Comparison of ENCODE assay signal across 14 mouse cellular contexts in genomic region chr2:101752402-101752801, GRCm38 (mm10).
A peak's percentile ranks its signal among the peaks of the same experiment; 100 is the strongest.
DNase-seq lines count a peak whose midpoint lies in the region; ATAC-seq lines count a peak whose summit lies in the region.
"Had no signal": no experiment of that assay in that cellular context is flagged by ENCODE, and none has a peak within 500 bp of the region (broad histone marks: within the 10 kb centered on the region; RNA-seq: fewer than 3 reads in every experiment).

No protein-coding gene starts in this region.

- no peaks in the 10 kb centered on the region for H3K27me3 ChIP-seq in limb, embryonic 12.5 days
- H3K27me3 ChIP-seq in limb, embryonic 10.5 days (ENCODE audit: low read depth, poor library complexity, severe bottlenecking), result no peaks in the 10 kb centered on the region
- H3K27me3 ChIP-seq in forebrain, embryonic 14.5 days (replicated peaks; ENCODE audit: control insufficient read depth, insufficient read depth, low read length), result no peaks in the 10 kb centered on the region
- H3K27me3 ChIP-seq in midbrain, embryonic 11.5 days (ENCODE audit: control insufficient read depth, insufficient read depth, low read length), result no peaks in the 10 kb centered on the region
- H3K27me3 ChIP-seq: embryonic facial prominence, embryonic 12.5 days; liver, embryonic 15.5 days had no signal

- 63% methylated on average over 7 of the region's 7 CpGs for WGBS in limb, embryonic 12.5 days
- 60% methylated on average over 7 of the region's 7 CpGs for WGBS in limb, embryonic 10.5 days
- 85% methylated on average over 7 of the region's 7 CpGs for WGBS in forebrain, embryonic 14.5 days
- WGBS in midbrain, embryonic 11.5 days, result 90% methylated on average over 7 of the region's 7 CpGs

- H3K4me3 ChIP-seq in limb, embryonic 12.5 days (replicated peaks), result no peak overlapping the region
- H3K4me3 ChIP-seq in limb, embryonic 10.5 days, result no peak overlapping the region
- no peak overlapping the region for H3K4me3 ChIP-seq in forebrain, embryonic 14.5 days (ENCODE audit: low read depth, low read length)
- no peak overlapping the region for H3K4me3 ChIP-seq in midbrain, embryonic 11.5 days (ENCODE audit: low read depth, low read length)
- H3K4me3 ChIP-seq: embryonic facial prominence, embryonic 12.5 days; liver, embryonic 15.5 days had no signal

- H3K27ac ChIP-seq in limb, embryonic 12.5 days, result 0 out of 2 replicates have a peak overlapping the region, but pooled peaks have one; percentile 41
- no peak overlapping the region; the same call in 1 of the 2 replicates for H3K27ac ChIP-seq in limb, embryonic 10.5 days
- no peak overlapping the region for H3K27ac ChIP-seq in forebrain, embryonic 14.5 days (ENCODE audit: low read depth, low read length)
- no peak overlapping the region for H3K27ac ChIP-seq in midbrain, embryonic 11.5 days (ENCODE audit: low read depth, low read length)
- H3K27ac ChIP-seq: liver, embryonic 15.5 days had no signal

- peaks cover 40% of the 10 kb centered on the region for H3K4me1 ChIP-seq in limb, embryonic 12.5 days (replicated peaks)
- H3K4me1 ChIP-seq in limb, embryonic 10.5 days, result peaks cover 44% of the 10 kb centered on the region
- H3K4me1 ChIP-seq in forebrain, embryonic 14.5 days (ENCODE audit: control insufficient read depth, insufficient read depth, low read length), result peaks cover 10% of the 10 kb centered on the region
- H3K4me1 ChIP-seq in midbrain, embryonic 11.5 days (ENCODE audit: control insufficient read depth, insufficient read depth, low read length), result peaks cover 16% of the 10 kb centered on the region
- H3K4me1 ChIP-seq: liver, embryonic 15.5 days had no signal

- DNase-seq in limb, embryonic 10.5 days (ENCODE audit: low spot score), result no peak
- peak; percentile 49 to 59 for DNase-seq in heart, adult 9 months (ENCODE audit: low spot score in 2 of 2)
- peak; percentile 84 to 86 for DNase-seq in kidney, postnatal 25 days
- DNase-seq in skeletal muscle tissue, adult 2 months (ENCODE audit: low read depth, low spot score), result peak; percentile 27
- DNase-seq in forebrain, embryonic 14.5 days (ENCODE audit: low spot score), result no peak
- DNase-seq in midbrain, embryonic 11.5 days (ENCODE audit: low spot score, missing footprints), result no peak
- DNase-seq: gastrocnemius, postnatal 10 days; right cerebral cortex, postnatal 25 days; thymus, postnatal 4 days had no signal

- no peaks in the 10 kb centered on the region for H3K36me3 ChIP-seq in limb, embryonic 12.5 days
- no peaks in the 10 kb centered on the region for H3K36me3 ChIP-seq in limb, embryonic 10.5 days
- no peaks in the 10 kb centered on the region for H3K36me3 ChIP-seq in forebrain, embryonic 14.5 days (ENCODE audit: control insufficient read depth, insufficient read depth, low read length)
- H3K36me3 ChIP-seq in midbrain, embryonic 11.5 days (ENCODE audit: control insufficient read depth, insufficient read depth, low read length), result no peaks in the 10 kb centered on the region
- H3K36me3 ChIP-seq: embryonic facial prominence, embryonic 12.5 days; liver, embryonic 15.5 days had no signal

- no peaks in the 10 kb centered on the region for H3K9me3 ChIP-seq in limb, embryonic 12.5 days
- H3K9me3 ChIP-seq in limb, embryonic 10.5 days (replicated peaks), result no peaks in the 10 kb centered on the region
- no peaks in the 10 kb centered on the region for H3K9me3 ChIP-seq in forebrain, embryonic 14.5 days (replicated peaks; ENCODE audit: control insufficient read depth, low read length)
- H3K9me3 ChIP-seq in midbrain, embryonic 11.5 days (ENCODE audit: control insufficient read depth, low read length), result no peaks in the 10 kb centered on the region
- H3K9me3 ChIP-seq: embryonic facial prominence, embryonic 12.5 days; liver, embryonic 15.5 days had no signal

- no peak overlapping the region for H3K4me2 ChIP-seq in limb, embryonic 12.5 days
- H3K4me2 ChIP-seq in forebrain, embryonic 14.5 days (ENCODE audit: low read length), result no peak overlapping the region
- no peak overlapping the region for H3K4me2 ChIP-seq in midbrain, embryonic 11.5 days
- H3K4me2 ChIP-seq: embryonic facial prominence, embryonic 12.5 days; liver, embryonic 15.5 days had no signal

- no peak for ATAC-seq in limb, embryonic 12.5 days (ENCODE audit: insufficient number of reproducible peaks, insufficient read depth, low FRiP score, low TSS enrichment, low read depth)
- ATAC-seq in erythroblast, adult 5-6 weeks (replicated peaks; ENCODE audit: low FRiP score, poor library complexity, severe bottlenecking), result no peak
- no peak for ATAC-seq in forebrain, embryonic 14.5 days
- ATAC-seq in midbrain, embryonic 11.5 days (ENCODE audit: low FRiP score), result no peak
- ATAC-seq: intestine, postnatal 0 days had no signal

- H3K9ac ChIP-seq in limb, embryonic 12.5 days (replicated peaks), result no peak overlapping the region
- H3K9ac ChIP-seq in forebrain, embryonic 14.5 days (ENCODE audit: low read length), result no peak overlapping the region
- H3K9ac ChIP-seq in midbrain, embryonic 11.5 days (ENCODE audit: low read length), result no peak overlapping the region
- H3K9ac ChIP-seq: embryonic facial prominence, embryonic 12.5 days; liver, embryonic 15.5 days had no signal

Comparison
In these comparisons a context has a peak if more than half of its experiments do, and no peak if none do; other contexts are left out.
1. DNase-seq: peak in heart, adult 9 months (2 of 2), kidney, postnatal 25 days (2 of 2) and skeletal muscle tissue, adult 2 months (single experiment); none in limb, embryonic 10.5 days (single experiment), forebrain, embryonic 14.5 days (single experiment) and midbrain, embryonic 11.5 days (single experiment).